Mouse (Mus musculus) embryonic fibroblast, embryonic 13.5 days (primary cell): ENCODE results near the gene Abcd4.

Source experiments
- CTCF ChIP-seq: IDR thresholded peaks from 2 replicates; pipeline ENCODE4 v1.5.1; 2011; ENCODE audit warnings: mild to moderate bottlenecking, control low read depth, low read length, moderate library complexity, borderline replicate concordance; ENCODE audit not compliant: insufficient read depth
- POLR2A ChIP-seq: IDR thresholded peaks from 2 replicates; pipeline ENCODE4 v1.6.1; 2011; ENCODE audit warnings: low read depth, mild to moderate bottlenecking, control low read depth, low read length, moderate library complexity

- TF ChIP-seq POLR2A (no peak), CTCF (no peak)
Measured at GRCm38 (mm10) chr12:84624601-84625000, 7.4 kb upstream of the Abcd4 start.
